Mouse (Mus musculus): ENCODE data around the gene Fnbp4.
A peak's percentile ranks its signal among the peaks of the same experiment; 100 is the strongest.

Gene Fnbp4

GRCm38 (mm10) chr2:90782901-90783486 lies 37.8 kb downstream of the Fnbp4 start:
- DNase-seq, result peak; percentile 51

- DNase-seq, result no peak
Measured at GRCm38 (mm10) chr2:90788126-90788525, 43.0 kb downstream of the Fnbp4 start.

- peak; percentile 50 for DNase-seq
Measured at GRCm38 (mm10) chr2:90808241-90809126, 63.3 kb downstream of the Fnbp4 start.

- DNase-seq, result no peak
Measured at GRCm38 (mm10) chr2:90810751-90811150, 65.6 kb downstream of the Fnbp4 start.

- DNase-seq, result no peak
Measured at GRCm38 (mm10) chr2:90815266-90815665, 70.1 kb downstream of the Fnbp4 start.

- DNase-seq, result no peak
Measured at GRCm38 (mm10) chr2:90816144-90816543, 71.0 kb downstream of the Fnbp4 start.

GRCm38 (mm10) chr2:90818710-90819109 lies 73.5 kb downstream of the Fnbp4 start:
- DNase-seq, result no peak

- no peak for DNase-seq
Measured at GRCm38 (mm10) chr2:90820894-90821293, 75.7 kb downstream of the Fnbp4 start.

- DNase-seq, result no peak
Measured at GRCm38 (mm10) chr2:90822978-90823377, 77.8 kb downstream of the Fnbp4 start.

GRCm38 (mm10) chr2:90823781-90824180 lies 78.6 kb downstream of the Fnbp4 start:
- DNase-seq, result peak; percentile 98

- DNase-seq, result peak; percentile 59
Measured at GRCm38 (mm10) chr2:90824528-90824927, 79.4 kb downstream of the Fnbp4 start.

GRCm38 (mm10) chr2:90825515-90826172 lies 80.5 kb downstream of the Fnbp4 start:
- DNase-seq, result no peak

GRCm38 (mm10) chr2:90828739-90829138 lies 83.6 kb downstream of the Fnbp4 start:
- peak; percentile 47 for DNase-seq

All from cerebellum, adult 11-12 months (tissue).